Mouse (Mus musculus) induced T-regulatory cell, adult 2 months (primary cell): ENCODE results near the gene Stx18.
A peak's percentile ranks its signal among the peaks of the same experiment; 100 is the strongest.

Experiments
- DNase-seq: peaks from one replicate; pipeline ENCODE4 v3.0.0-alpha.2; 2012; ENCODE audit warnings: low read depth

The Stx18 gene

DNA sequence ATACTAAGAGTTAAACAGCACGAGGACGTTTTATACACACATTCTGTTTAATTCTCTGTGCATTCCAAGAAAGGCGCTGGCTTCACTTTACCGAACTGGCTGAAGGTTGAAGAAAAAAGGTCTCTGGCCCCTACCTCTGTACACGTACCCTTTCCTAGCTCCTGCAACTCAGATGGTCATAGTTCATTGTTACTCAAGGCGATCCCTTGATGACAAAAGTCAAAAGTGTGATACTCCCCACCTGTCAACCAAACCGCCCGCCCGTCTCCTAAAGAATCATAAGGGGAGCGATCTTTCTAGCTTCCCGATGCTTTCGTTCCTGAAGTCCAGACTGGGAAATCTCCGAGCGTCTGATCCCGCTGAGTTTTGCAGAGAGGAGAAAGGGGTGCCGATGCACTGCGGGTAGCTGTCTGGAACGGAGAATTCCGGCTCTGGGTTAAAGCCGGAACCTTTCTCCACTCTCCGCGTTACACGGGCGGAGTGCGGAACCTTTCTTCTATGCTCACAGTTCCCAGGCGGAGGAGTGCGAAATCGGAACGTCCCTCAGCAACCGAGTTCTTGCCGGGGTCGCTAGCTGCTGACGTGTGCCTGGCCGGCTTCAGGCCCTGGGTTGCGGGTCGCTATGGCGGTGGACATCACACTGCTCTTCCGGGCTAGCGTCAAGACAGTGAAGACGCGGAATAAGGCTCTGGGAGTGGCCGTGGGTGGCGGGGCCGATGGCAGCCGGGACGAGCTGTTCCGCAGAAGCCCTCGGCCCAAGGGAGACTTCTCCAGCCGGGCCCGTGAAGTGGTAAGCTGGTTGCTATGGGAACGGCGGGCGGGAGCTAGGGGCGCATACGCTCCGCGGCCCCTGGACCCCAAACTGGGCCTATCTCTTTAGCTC lies at the start of gene Stx18:
Stx18 (plus strand) TSS at position 33 of the 883 bp plus-strand sequence.
- DNase-seq: peak; percentile 87

DNA sequence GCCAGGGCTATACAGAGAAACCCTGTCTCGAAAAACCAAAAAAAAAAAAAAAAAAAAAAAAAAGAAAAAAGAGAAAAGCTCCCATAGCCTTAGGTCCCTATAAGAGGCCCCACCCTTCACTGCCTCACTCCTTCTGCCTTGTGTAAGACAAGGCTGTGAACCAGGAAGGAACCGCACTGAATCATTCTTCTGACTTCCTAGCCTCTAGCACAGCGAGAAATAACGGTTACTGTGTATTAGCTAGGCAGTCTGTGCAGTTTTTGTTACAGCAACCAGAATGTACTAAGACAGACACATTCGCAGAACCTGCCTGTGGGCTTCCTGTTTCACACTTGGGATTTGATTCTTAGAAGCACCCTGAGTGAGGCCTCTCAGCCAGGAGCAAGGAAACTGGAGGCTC lies 46.2 kb upstream of the Stx18 start:
- DNase-seq: no peak

DNA sequence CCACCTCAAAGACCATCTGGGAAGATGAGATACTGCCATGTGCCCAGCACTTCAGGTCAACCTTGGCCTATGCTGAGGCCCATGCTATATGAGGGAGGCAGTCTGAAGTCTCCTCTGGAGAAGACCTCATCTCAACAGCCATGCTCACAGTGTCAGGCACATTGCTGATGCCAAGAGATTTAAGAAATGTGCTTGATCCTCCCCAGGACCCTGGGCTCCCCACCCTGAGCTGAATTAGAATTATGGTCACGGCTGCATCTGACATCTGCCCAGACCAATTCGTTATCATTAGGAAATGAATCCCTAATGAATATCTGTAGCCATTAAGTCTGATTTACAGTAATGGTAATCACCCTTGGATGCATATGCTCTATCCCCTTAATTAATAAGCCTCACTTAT lies 39.7 kb upstream of the Stx18 start:
- DNase-seq: no peak

DNA sequence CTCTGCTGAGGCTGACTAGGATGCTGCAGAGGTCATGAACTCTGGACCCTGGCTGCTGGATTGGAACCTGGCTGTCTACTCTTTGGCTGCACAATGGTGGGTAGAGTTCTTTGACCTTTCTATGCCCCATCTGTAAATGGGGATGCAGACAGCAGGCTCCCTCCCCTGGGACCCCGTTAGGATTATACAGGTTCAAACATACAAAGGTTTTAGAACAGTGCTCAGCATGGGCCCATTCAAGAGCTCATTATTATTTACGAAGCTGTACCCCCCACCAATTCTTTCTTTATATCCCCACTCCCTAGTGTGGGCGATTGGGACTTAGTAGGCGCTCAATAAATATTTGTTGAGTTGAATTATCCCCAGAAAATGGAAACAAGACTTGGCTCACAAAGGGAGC lies 36.0 kb upstream of the Stx18 start:
- no peak for DNase-seq

- DNase-seq: no peak
Measured at GRCm38 (mm10) chr5:38004746-38005145, 33.8 kb upstream of the Stx18 start.

GRCm38 (mm10) chr5:38006415-38007347 lies 31.9 kb upstream of the Stx18 start:
- DNase-seq: no peak

DNA sequence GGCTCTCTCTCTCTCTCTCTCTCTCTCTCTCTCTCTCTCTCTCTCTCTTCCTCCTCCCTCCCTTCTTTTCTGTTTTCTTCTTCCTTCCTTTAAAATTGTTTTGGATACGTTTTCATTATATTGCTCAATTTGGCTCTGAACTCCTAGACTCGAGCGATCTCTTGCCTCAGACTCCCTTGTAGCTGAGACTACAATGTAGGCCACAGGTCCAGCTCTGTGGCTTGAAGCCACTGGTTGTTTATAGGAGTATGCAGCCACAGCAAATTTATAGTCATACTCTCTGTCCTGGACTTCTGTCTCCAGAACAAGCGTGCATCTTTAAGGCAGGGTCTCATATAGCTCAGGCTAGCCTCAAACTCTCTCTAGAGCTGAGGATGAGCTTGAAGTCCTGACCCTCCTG lies 29.5 kb upstream of the Stx18 start:
- no peak for DNase-seq

- DNase-seq: no peak
Measured at GRCm38 (mm10) chr5:38014916-38015315, 23.6 kb upstream of the Stx18 start.

GRCm38 (mm10) chr5:38016945-38017344 lies 21.6 kb upstream of the Stx18 start:
- DNase-seq: no peak

DNA sequence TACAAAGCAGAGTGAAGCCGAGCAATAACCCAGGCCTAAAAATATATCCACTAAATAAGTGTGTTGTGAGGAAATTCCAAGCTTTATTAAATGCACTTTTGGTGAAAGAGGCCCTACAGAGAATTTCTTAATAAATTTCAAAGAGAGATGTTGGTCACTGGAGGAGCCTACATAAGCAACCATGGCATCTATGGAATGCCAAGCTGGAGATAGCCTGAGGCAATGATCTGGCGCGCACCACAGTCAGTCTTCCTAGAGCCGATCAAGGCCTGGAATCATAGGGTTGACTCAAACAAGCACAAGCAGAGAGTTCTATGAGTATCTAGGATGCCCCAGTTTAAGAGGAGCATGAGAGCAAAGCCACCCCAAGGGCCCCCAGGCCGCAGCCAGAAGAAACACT lies 10.9 kb upstream of the Stx18 start:
- DNase-seq: no peak

DNA sequence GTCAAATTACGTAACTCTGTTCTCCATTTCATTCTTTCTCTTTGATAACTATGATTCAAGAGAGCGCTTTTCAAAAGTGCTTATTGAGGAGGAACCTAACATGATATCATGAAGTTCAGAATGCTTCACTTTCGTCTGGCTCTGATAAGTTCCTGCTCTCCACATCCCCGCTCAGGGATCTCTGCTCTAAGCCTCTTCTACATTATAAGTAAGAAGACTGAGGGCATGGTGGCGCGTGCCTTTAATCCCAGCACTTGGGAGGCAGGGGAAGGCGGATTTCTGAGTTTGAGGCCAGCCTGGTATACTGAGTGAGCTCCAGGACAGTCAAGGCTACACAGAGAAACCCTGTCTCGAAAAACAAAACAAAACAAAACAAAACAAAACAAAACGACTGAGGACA lies 268 bp upstream of the Stx18 start:
- no peak for DNase-seq

GRCm38 (mm10) chr5:38039796-38040195 lies 1.3 kb downstream of the Stx18 start:
- DNase-seq: no peak

DNA sequence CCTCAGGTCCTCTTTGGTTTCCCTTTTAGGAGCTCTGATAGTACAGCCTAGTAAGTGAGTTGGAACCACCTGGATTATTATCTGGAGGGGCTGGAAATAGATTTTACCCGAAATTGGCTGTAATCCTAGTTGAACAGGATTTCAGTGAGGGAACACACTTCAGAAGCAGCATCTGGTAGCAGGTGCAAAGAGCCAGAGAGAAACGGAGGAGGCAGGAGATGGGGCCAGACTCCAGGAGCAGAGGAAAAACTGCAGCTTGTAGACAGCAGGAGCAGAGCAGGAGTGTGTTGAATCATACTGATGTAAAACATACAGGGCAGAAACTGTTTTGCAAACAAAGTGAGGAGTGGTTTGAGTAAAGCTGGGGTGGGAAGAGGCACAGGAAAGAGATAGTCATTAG lies 6.4 kb downstream of the Stx18 start:
- DNase-seq: no peak

- DNase-seq: no peak
Measured at GRCm38 (mm10) chr5:38048177-38048576, 9.6 kb downstream of the Stx18 start.

- DNase-seq: no peak
Measured at GRCm38 (mm10) chr5:38061051-38061450, 22.5 kb downstream of the Stx18 start.

DNA sequence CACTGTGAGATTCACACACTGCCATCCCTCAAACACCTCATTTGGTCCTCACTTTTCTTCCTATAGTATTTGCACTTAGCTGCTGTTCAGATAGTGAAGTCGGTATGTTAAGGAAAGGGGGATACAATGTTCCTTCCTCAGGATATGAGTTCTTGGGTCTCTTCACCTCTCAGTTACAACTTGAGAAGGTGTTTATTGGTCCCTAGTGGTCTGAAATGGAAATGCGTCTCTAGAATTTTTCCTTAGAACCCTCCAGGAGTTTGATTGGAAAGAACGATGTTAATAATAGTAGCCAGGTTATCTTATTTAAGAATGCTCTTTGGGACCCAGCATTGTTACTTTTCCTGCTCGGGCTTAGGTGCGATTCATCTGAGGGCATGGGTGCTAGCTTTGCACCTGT lies 24.2 kb downstream of the Stx18 start:
- DNase-seq: peak; percentile 34

- DNase-seq: no peak
Measured at GRCm38 (mm10) chr5:38063339-38063738, 24.8 kb downstream of the Stx18 start.

- DNase-seq: no peak
Measured at GRCm38 (mm10) chr5:38064043-38064575, 25.6 kb downstream of the Stx18 start.

DNA sequence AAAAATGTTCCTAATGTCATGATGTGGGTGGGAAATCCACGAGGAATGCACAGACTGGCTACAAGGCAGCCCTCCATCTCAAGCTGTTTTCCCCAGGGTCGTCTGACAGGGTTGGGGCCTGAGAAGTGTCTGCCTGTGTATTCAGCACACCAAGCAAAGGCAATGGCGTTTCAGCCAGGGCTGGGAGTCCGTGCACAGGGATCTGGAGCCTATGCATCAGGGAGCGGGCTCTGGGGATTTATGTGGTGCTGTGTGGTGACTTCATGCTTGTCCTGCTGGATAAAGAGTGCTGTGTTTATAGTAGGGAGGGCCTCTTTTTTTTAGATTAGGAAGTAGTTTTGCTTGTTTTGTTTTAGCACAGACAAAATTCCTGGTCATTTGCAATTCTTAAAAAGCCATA lies 26.2 kb downstream of the Stx18 start:
- no peak for DNase-seq

DNA sequence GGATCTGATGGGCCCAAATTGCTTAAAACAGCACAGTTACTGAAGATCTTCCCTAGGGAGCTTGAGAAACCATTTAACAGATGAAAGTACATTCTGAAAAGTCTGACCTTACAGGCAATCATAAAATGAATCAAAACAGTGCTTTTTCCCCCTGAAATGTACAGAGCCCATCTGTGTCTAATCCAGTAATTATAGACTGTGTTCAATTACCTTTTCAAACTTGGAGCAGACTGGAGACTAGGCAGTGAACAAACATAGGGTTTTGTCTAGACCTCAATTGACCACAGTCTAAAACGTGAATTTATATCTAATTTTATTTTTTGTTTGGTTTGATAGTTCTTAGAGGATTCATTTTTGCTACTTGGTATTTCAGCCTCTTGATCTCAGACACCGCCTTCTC lies 26.9 kb downstream of the Stx18 start:
- DNase-seq: no peak

GRCm38 (mm10) chr5:38066606-38067005 lies 28.1 kb downstream of the Stx18 start:
- no peak for DNase-seq

- DNase-seq: no peak
Measured at GRCm38 (mm10) chr5:38076326-38076725, 37.8 kb downstream of the Stx18 start.

- DNase-seq: no peak
Measured at GRCm38 (mm10) chr5:38078575-38078974, 40.0 kb downstream of the Stx18 start.
